Mouse (Mus musculus): ENCODE measurements around the gene Zfp653. TPM values are rescaled to one million over a fixed set of nuclear protein-coding genes. Genes with fewer than 3 reads are reported as not detected.

Gene Zfp653
- polyA plus RNA-seq, 1 experiment from 2014 or later, result 14.2 TPM

DNA sequence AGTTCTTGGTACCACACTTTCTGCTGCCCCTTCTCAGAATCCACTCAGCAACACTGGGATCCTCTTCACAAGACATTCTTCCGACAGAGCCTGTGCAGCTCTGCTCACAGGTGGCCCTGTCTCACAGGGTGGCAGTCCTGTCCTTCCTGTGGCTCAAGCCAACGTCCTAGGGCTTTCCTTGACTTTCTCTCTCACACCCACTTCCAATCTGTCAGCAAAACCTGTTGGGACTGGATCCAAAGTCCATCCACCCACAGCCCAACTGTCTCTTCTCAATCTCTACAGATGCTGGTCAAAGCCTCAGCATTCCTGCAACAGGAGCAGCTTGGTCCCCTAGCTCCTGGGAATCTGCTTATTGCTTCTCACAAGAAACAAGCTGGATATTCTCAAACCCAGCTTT, 9.8 kb downstream of the Zfp653 start:
- Histone ChIP-seq H3K4me2 (ENCODE audit: low read depth, low read length) (no peak overlapping the region), H3K9me3 (ENCODE audit: control insufficient read depth, low read length) (no peaks in the 10 kb centered on the region), H3K36me3 (ENCODE audit: control insufficient read depth, insufficient read depth, low read length) (peaks cover 35% of the 10 kb centered on the region), H3K27me3 (ENCODE audit: control insufficient read depth, insufficient read depth, low read length) (no peaks in the 10 kb centered on the region), H3K27ac (ENCODE audit: low read depth, low read length) (no peak overlapping the region), H3K4me1 (ENCODE audit: control insufficient read depth, insufficient read depth, low read length) (no peaks in the 10 kb centered on the region), H3K9ac (replicated peaks; ENCODE audit: low read depth, low read length) (no peak overlapping the region), H3K4me3 (ENCODE audit: low read depth, low read length) (no peak overlapping the region)
- 87% methylated on average over 2 of the region's 2 CpGs for WGBS
- ATAC-seq (ENCODE audit: low read depth), result no peak

DNA sequence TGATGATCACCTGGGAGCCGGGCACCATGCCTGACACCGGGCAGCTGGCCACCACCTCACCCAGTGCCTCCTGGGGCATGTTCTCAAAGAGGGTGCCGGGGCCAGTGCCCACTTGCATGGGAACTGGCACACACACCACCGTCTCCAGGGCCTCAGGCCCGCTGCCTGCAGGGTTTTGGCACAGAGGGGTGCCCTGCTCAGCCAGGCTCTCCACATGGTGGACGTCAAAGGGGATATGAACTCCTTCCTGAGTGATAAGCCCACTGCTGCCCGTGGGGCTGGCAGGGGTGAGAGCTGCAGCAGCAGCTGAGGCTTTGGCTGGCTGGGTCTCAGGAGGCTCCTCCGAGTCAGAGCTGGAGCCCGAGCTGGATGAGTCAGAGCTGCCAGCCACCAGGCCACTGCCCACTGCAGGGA, 13.2 kb downstream of the Zfp653 start:
- WGBS, result 85% methylated on average over 9 of the region's 9 CpGs
- no peak overlapping the region for H3K27ac ChIP-seq (ENCODE audit: low read depth, low read length)
- H3K9ac ChIP-seq (replicated peaks; ENCODE audit: low read depth, low read length), result no peak overlapping the region
- no peaks in the 10 kb centered on the region for H3K27me3 ChIP-seq (ENCODE audit: control insufficient read depth, insufficient read depth, low read length)
- ATAC-seq (ENCODE audit: low read depth), result no peak
- H3K4me2 ChIP-seq (ENCODE audit: low read depth, low read length), result no peak overlapping the region
- H3K9me3 ChIP-seq (ENCODE audit: control insufficient read depth, low read length), result no peaks in the 10 kb centered on the region
- no peak overlapping the region for H3K4me3 ChIP-seq (ENCODE audit: low read depth, low read length)
- no peaks in the 10 kb centered on the region for H3K4me1 ChIP-seq (ENCODE audit: control insufficient read depth, insufficient read depth, low read length)
- peaks cover 12% of the 10 kb centered on the region; the same call in 1 of the 2 replicates for H3K36me3 ChIP-seq (ENCODE audit: control insufficient read depth, insufficient read depth, low read length)

DNA sequence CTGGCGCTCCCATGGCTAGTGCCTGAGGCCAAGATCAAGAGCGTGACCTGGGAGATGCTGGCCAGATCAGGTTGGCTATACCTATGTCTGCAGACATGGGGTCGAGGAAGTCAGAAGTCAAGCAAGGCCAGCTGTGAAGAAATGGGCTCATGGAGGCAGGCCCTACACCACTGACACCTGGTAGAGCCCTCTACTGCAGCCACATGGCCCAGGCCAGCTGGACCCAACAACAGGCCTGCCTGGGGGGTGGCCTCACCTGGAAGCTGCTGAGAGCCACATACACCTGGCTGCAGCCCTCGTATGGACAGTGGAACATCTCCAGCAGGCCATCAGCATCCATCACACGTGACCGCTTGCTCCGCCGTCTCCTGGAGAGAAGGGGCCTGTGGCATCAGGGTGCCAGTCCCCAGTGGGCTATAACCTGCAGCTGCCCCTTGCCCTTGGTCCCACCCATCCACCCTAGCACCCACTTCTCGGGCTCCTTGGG, 14.1 kb downstream of the Zfp653 start:
- H3K27ac ChIP-seq (ENCODE audit: low read depth, low read length), result no peak overlapping the region
- no peak overlapping the region for H3K9ac ChIP-seq (replicated peaks; ENCODE audit: low read depth, low read length)
- no peaks in the 10 kb centered on the region for H3K4me1 ChIP-seq (ENCODE audit: control insufficient read depth, insufficient read depth, low read length)
- H3K4me2 ChIP-seq (ENCODE audit: low read depth, low read length), result no peak overlapping the region
- no peak overlapping the region for H3K4me3 ChIP-seq (ENCODE audit: low read depth, low read length)
- ATAC-seq (ENCODE audit: low read depth), result no peak
- H3K36me3 ChIP-seq (ENCODE audit: control insufficient read depth, insufficient read depth, low read length), result peaks cover 12% of the 10 kb centered on the region; the same call in 1 of the 2 replicates
- WGBS, result 95% methylated on average over 9 of the region's 9 CpGs
- H3K9me3 ChIP-seq (ENCODE audit: control insufficient read depth, low read length), result no peaks in the 10 kb centered on the region
- H3K27me3 ChIP-seq (ENCODE audit: control insufficient read depth, insufficient read depth, low read length), result no peaks in the 10 kb centered on the region

DNA sequence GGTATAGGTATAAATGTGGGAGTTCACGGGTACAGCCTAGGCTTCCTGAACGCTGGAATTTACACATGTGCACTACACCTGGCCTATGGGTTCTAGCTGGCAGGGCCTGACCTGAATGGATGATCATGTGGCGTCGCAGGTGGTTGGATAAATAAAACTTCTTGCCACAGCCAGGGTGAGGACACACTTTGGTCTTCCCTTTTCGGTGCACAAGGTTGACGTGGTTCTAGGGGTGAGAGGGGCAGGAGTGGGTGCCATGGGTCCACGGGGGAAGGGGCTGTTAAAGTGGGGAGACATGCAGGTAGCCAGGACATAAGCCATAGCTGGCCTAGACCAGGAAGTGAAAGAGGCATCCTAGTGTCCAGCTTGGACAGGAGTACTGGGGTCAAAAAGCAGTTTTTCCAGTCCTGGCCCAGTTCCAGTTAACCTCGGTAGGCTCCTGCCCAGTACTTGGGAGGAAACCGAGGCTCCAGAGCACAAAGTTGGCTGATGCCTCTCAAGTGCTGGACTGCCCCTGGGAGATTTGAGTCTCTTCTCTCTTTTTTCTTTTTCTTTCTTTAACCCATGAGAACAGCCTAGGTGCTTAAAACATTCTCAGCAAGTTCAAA, 14.8 kb downstream of the Zfp653 start:
- Histone ChIP-seq H3K27me3 (ENCODE audit: control insufficient read depth, insufficient read depth, low read length) (no peaks in the 10 kb centered on the region), H3K4me2 (ENCODE audit: low read depth, low read length) (no peak overlapping the region), H3K27ac (ENCODE audit: low read depth, low read length) (no peak overlapping the region), H3K4me3 (ENCODE audit: low read depth, low read length) (no peak overlapping the region), H3K9me3 (ENCODE audit: control insufficient read depth, low read length) (no peaks in the 10 kb centered on the region), H3K36me3 (ENCODE audit: control insufficient read depth, insufficient read depth, low read length) (0 out of 2 replicates have a peak, but pooled peaks cover 12% of the 10 kb centered on the region), H3K9ac (replicated peaks; ENCODE audit: low read depth, low read length) (no peak overlapping the region), H3K4me1 (ENCODE audit: control insufficient read depth, insufficient read depth, low read length) (no peaks in the 10 kb centered on the region)
- WGBS, result 77% methylated on average over 9 of the region's 9 CpGs
- ATAC-seq (ENCODE audit: low read depth), result no peak

DNA sequence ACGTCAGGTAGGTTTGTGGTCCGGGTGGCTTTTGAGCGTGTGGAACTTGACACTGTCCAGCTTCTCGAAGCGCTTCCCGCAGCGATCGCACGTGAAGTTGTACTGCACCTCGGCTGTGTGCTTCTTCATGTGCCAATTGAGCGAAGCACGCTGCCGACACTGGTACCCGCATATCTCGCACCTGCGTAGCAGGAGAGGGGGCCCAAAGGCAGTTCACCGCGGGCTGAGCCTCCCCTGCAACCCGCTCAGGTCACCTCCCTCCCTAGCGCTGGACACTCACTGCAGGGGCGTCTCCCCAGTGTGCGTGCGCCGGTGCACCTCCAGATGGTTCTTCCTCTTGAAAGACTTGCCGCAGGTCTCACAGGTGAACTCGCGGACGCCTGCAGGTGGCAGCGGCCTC, 15.5 kb downstream of the Zfp653 start:
- ATAC-seq (ENCODE audit: low read depth), result no peak
- Histone ChIP-seq H3K9ac (replicated peaks; ENCODE audit: low read depth, low read length) (no peak overlapping the region), H3K4me2 (ENCODE audit: low read depth, low read length) (no peak overlapping the region), H3K9me3 (ENCODE audit: control insufficient read depth, low read length) (no peaks in the 10 kb centered on the region), H3K4me3 (ENCODE audit: low read depth, low read length) (no peak overlapping the region), H3K27me3 (ENCODE audit: control insufficient read depth, insufficient read depth, low read length) (no peaks in the 10 kb centered on the region; the same call in 1 of the 2 replicates), H3K27ac (ENCODE audit: low read depth, low read length) (no peak overlapping the region), H3K4me1 (ENCODE audit: control insufficient read depth, insufficient read depth, low read length) (no peaks in the 10 kb centered on the region), H3K36me3 (ENCODE audit: control insufficient read depth, insufficient read depth, low read length) (0 out of 2 replicates have a peak, but pooled peaks cover 12% of the 10 kb centered on the region)
- 42% methylated on average over 29 of the region's 29 CpGs for WGBS

- Histone ChIP-seq H3K4me2 (ENCODE audit: low read depth, low read length) (peak overlapping the region; percentile 41), H3K9me3 (ENCODE audit: control insufficient read depth, low read length) (no peaks in the 10 kb centered on the region), H3K4me1 (ENCODE audit: control insufficient read depth, insufficient read depth, low read length) (peaks cover under 1% of the 10 kb centered on the region), H3K4me3 (ENCODE audit: low read depth, low read length) (peak overlapping the region; percentile 14), H3K27ac (ENCODE audit: low read depth, low read length) (no peak overlapping the region), H3K9ac (replicated peaks; ENCODE audit: low read depth, low read length) (no peak overlapping the region), H3K36me3 (ENCODE audit: control insufficient read depth, insufficient read depth, low read length) (0 out of 2 replicates have a peak, but pooled peaks cover 8% of the 10 kb centered on the region), H3K27me3 (ENCODE audit: control insufficient read depth, insufficient read depth, low read length) (no peaks in the 10 kb centered on the region; the same call in 1 of the 2 replicates)
- peak; percentile 30; the same call in 1 of the 2 replicates for ATAC-seq (ENCODE audit: low read depth)
- WGBS, result 2% methylated on average over 32 of the region's 32 CpGs
These were observed 16.6 kb downstream of the Zfp653 start for GRCm38 (mm10) chr9:22054411-22055076.

DNA sequence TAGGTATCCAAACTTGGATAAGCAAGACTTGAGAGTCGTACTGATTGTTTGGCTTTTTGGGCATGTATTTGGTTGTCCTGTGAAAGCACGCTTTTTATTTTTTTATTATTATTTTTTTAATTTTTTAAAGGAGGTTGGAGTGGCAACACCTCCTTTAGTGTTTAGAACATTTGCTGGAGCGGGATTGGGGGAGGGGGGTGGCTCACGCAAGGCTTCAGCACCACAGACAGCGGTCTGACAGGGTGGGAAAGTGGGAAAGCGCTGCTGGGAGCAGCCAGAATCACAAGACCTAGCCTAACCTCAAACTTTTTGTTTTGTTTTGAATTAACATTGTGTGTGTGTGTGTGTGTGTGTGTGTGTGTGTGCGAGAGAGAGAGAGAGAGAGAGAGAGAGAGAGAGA, 17.5 kb downstream of the Zfp653 start:
- H3K36me3 ChIP-seq (ENCODE audit: control insufficient read depth, insufficient read depth, low read length), result 0 out of 2 replicates have a peak, but pooled peaks cover 4% of the 10 kb centered on the region
- no peak overlapping the region for H3K9ac ChIP-seq (replicated peaks; ENCODE audit: low read depth, low read length)
- H3K4me3 ChIP-seq (ENCODE audit: low read depth, low read length), result no peak overlapping the region
- no peak for ATAC-seq (ENCODE audit: low read depth)
- no peak overlapping the region for H3K4me2 ChIP-seq (ENCODE audit: low read depth, low read length)
- H3K27me3 ChIP-seq (ENCODE audit: control insufficient read depth, insufficient read depth, low read length), result no peaks in the 10 kb centered on the region; the same call in 1 of the 2 replicates
- H3K4me1 ChIP-seq (ENCODE audit: control insufficient read depth, insufficient read depth, low read length), result peaks cover 10% of the 10 kb centered on the region
- WGBS, result 40% methylated on average over 6 of the region's 7 CpGs
- no peaks in the 10 kb centered on the region for H3K9me3 ChIP-seq (ENCODE audit: control insufficient read depth, low read length)
- H3K27ac ChIP-seq (ENCODE audit: low read depth, low read length), result no peak overlapping the region

GRCm38 (mm10) chr9:22051958-22052254, 19.3 kb downstream of the Zfp653 start, which contains the start of gene Elavl3:
Gene Elavl3, minus strand, starts transcription at chr9:22052023.
- H3K4me1 ChIP-seq (ENCODE audit: control insufficient read depth, insufficient read depth, low read length), result peaks cover 26% of the 10 kb centered on the region
- H3K36me3 ChIP-seq (ENCODE audit: control insufficient read depth, insufficient read depth, low read length), result 0 out of 2 replicates have a peak, but pooled peaks cover 4% of the 10 kb centered on the region
- H3K27ac ChIP-seq (ENCODE audit: low read depth, low read length), result peak within 1 kb of the TSS; percentile 94
- H3K9me3 ChIP-seq (ENCODE audit: control insufficient read depth, low read length), result no peaks in the 10 kb centered on the region
- 1% methylated on average over 26 of the region's 28 CpGs for WGBS
- no peaks in the 10 kb centered on the region; the same call in 1 of the 2 replicates for H3K27me3 ChIP-seq (ENCODE audit: control insufficient read depth, insufficient read depth, low read length)
- H3K4me3 ChIP-seq (ENCODE audit: low read depth, low read length), result peak within 1 kb of the TSS; percentile 92
- H3K9ac ChIP-seq (replicated peaks; ENCODE audit: low read depth, low read length), result peak within 1 kb of the TSS; percentile 93
- peak; percentile 81 for ATAC-seq (ENCODE audit: low read depth)
- H3K4me2 ChIP-seq (ENCODE audit: low read depth, low read length), result peak within 1 kb of the TSS; percentile 74
